Mouse (Mus musculus) bone marrow, adult 2 months (tissue): ENCODE data around the gene Mov10l1.

ENCODE experiments used
- CTCF ChIP-seq: fragments of 200-500 bp; IDR thresholded peaks from 2 replicates; pipeline ENCODE4 v1.5.1; 2011; ENCODE audit warnings: low read length, control low read depth; ENCODE audit not compliant: control insufficient read depth, insufficient read depth
- POLR2A ChIP-seq: fragments of 200-500 bp; IDR thresholded peaks from 2 replicates; pipeline ENCODE4 v1.6.1; 2011; ENCODE audit warnings: low read depth, mild to moderate bottlenecking, control low read depth, low read length, borderline replicate concordance; ENCODE audit not compliant: control insufficient read depth

GRCm38 (mm10) chr15:89103921-89104320, 121.2 kb downstream of the Mov10l1 start:
- TF ChIP-seq POLR2A: no peak
- no peak for TF ChIP-seq CTCF
